ENCODE assay signal across 12 mouse cellular contexts in the genomic region with DNA sequence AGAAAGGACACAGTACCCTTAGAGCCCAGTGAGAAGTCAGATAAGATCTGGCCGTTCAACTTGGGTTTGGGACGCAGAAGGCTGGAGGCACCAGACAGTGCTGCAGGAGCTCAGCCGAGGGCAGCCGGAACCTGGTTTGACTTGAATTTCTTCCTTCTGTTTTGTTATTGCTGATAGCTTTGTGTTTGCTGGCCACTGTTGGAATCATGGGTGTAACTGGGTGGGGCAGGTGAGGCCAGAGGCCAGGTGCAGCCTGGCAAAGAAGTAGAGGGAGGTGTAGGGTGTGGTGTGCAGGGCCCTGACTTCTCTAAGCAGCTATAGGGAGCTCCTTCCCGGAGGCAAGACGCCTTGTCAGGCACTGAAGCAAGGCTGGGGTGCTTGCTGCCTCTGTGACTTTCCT.
A peak's percentile ranks its signal among the peaks of the same experiment; 100 is the strongest.
DNase-seq lines count a peak whose midpoint lies in the region; ATAC-seq and TF ChIP-seq lines count a peak whose summit lies in the region.
"Had no signal": no experiment of that assay in that cellular context is flagged by ENCODE, and none has a peak within 500 bp of the region (broad histone marks: within the 10 kb centered on the region; RNA-seq: fewer than 3 reads in every experiment).

No protein-coding gene starts in this region.

- no peaks in the 10 kb centered on the region for H3K27me3 ChIP-seq in forebrain, embryonic 10.5 days (ENCODE audit: poor library complexity, severe bottlenecking)
- no peaks in the 10 kb centered on the region for H3K27me3 ChIP-seq in forebrain, embryonic 13.5 days
- no peaks in the 10 kb centered on the region for H3K27me3 ChIP-seq in ES-Bruce4 (ENCODE audit: control insufficient read depth, insufficient read depth, low read length, poor library complexity, severe bottlenecking)
- H3K27me3 ChIP-seq in small intestine, adult 2 months (ENCODE audit: control insufficient read depth, insufficient read depth, low read length) = no peaks in the 10 kb centered on the region
- H3K27me3 ChIP-seq: midbrain, embryonic 12.5 days; neural tube, embryonic 12.5 days had no signal

- H3K36me3 ChIP-seq in forebrain, embryonic 10.5 days (replicated peaks) = no peaks in the 10 kb centered on the region
- no peaks in the 10 kb centered on the region for H3K36me3 ChIP-seq in forebrain, embryonic 13.5 days (ENCODE audit: poor library complexity, severe bottlenecking)
- no peaks in the 10 kb centered on the region for H3K36me3 ChIP-seq in ES-Bruce4 (ENCODE audit: control insufficient read depth, insufficient read depth, low read length, poor library complexity, severe bottlenecking)
- no peaks in the 10 kb centered on the region for H3K36me3 ChIP-seq in small intestine, adult 2 months (ENCODE audit: control insufficient read depth, insufficient read depth, low read length)
- H3K36me3 ChIP-seq: midbrain, embryonic 12.5 days; neural tube, embryonic 12.5 days had no signal

- no peak overlapping the region for H3K9ac ChIP-seq in forebrain, embryonic 13.5 days
- no peak overlapping the region for H3K9ac ChIP-seq in ES-Bruce4 (ENCODE audit: low read depth, poor library complexity, severe bottlenecking)
- H3K9ac ChIP-seq: midbrain, embryonic 12.5 days; neural tube, embryonic 12.5 days had no signal

- DNase-seq in forebrain, embryonic 10.5 days (ENCODE audit: extremely low spot score, low spot score) = no peak
- DNase-seq in kidney, adult 9 months = peak; percentile 27
- no peak for DNase-seq in neural tube, embryonic 10.5 days (ENCODE audit: extremely low spot score, low spot score)
- no peak for DNase-seq in retina, postnatal 1 day
- no peak for DNase-seq in layer of hippocampus, adult 18-20 months (ENCODE audit: low spot score in 2 of 2)
- DNase-seq: cerebellum, postnatal 14 days; heart, postnatal 10 days had no signal

- 88% methylated on average over 6 of the region's 6 CpGs for WGBS in forebrain, embryonic 10.5 days
- WGBS in forebrain, embryonic 13.5 days = 98% methylated on average over 6 of the region's 6 CpGs
- 26% methylated on average over 6 of the region's 6 CpGs for WGBS in small intestine, adult 2 months

- H3K4me2 ChIP-seq in forebrain, embryonic 13.5 days = no peak overlapping the region
- H3K4me2 ChIP-seq: midbrain, embryonic 12.5 days; neural tube, embryonic 12.5 days had no signal

- H3K9me3 ChIP-seq in forebrain, embryonic 10.5 days = no peaks in the 10 kb centered on the region
- no peaks in the 10 kb centered on the region for H3K9me3 ChIP-seq in forebrain, embryonic 13.5 days (replicated peaks)
- H3K9me3 ChIP-seq in ES-Bruce4 (replicated peaks; ENCODE audit: control insufficient read depth, insufficient read depth, low read length, poor library complexity, severe bottlenecking) = no peaks in the 10 kb centered on the region
- H3K9me3 ChIP-seq: midbrain, embryonic 12.5 days; neural tube, embryonic 12.5 days had no signal

- peak overlapping the region; percentile 2; the same call in 1 of the 2 replicates for H3K27ac ChIP-seq in forebrain, embryonic 10.5 days
- H3K27ac ChIP-seq in forebrain, embryonic 13.5 days = no peak overlapping the region
- H3K27ac ChIP-seq in ES-Bruce4 (ENCODE audit: insufficient read depth, low read length) = peak overlapping the region; percentile 92
- H3K27ac ChIP-seq in small intestine, adult 2 months (ENCODE audit: insufficient read depth, low read depth, low read length) = peak overlapping the region; percentile 91
- H3K27ac ChIP-seq: midbrain, embryonic 12.5 days; neural tube, embryonic 12.5 days had no signal

- no peak for TF ChIP-seq POLR2A in ES-Bruce4 (IDR thresholded peaks at IDR 0.05; ENCODE audit: insufficient read depth, low read length)
- TF ChIP-seq POLR2A in small intestine, adult 2 months (IDR thresholded peaks at IDR 0.05; ENCODE audit: low read depth, low read length) = no peak

- peak; percentile 98 for TF ChIP-seq EP300 in ES-Bruce4 (IDR thresholded peaks at IDR 0.05; ENCODE audit: insufficient read depth, low read depth, low read length)

- ATAC-seq in forebrain, embryonic 13.5 days = no peak

- TF ChIP-seq CTCF in ES-Bruce4 (IDR thresholded peaks at IDR 0.05; ENCODE audit: low read depth, low read length) = no peak
- TF ChIP-seq CTCF in small intestine, adult 2 months (IDR thresholded peaks at IDR 0.05; ENCODE audit: extremely low read depth, insufficient read length, insufficient replicate concordance, low read depth, low read length) = peak; percentile 6; the same call in 1 of the 2 replicates

- peaks cover 7% of the 10 kb centered on the region for H3K4me1 ChIP-seq in forebrain, embryonic 10.5 days
- H3K4me1 ChIP-seq in forebrain, embryonic 13.5 days = no peaks in the 10 kb centered on the region
- H3K4me1 ChIP-seq in ES-Bruce4 (ENCODE audit: control insufficient read depth, insufficient read depth, low read length) = peaks cover 12% of the 10 kb centered on the region
- peaks cover 31% of the 10 kb centered on the region for H3K4me1 ChIP-seq in small intestine, adult 2 months (ENCODE audit: control insufficient read depth, insufficient read depth, insufficient read length, low read length)
- H3K4me1 ChIP-seq: midbrain, embryonic 12.5 days; neural tube, embryonic 12.5 days had no signal

- H3K4me3 ChIP-seq in forebrain, embryonic 10.5 days = no peak overlapping the region
- no peak overlapping the region for H3K4me3 ChIP-seq in forebrain, embryonic 13.5 days
- H3K4me3 ChIP-seq in ES-Bruce4 (ENCODE audit: low read depth, low read length) = peak overlapping the region; percentile 20; the same call in 1 of the 2 replicates
- H3K4me3 ChIP-seq in small intestine, adult 2 months (ENCODE audit: low read depth, low read length) = no peak overlapping the region
- H3K4me3 ChIP-seq: midbrain, embryonic 12.5 days; neural tube, embryonic 12.5 days had no signal
